Mouse (Mus musculus): ENCODE measurements at regions not wholly inside any gene's neighbourhood (a gene's known extent, or its start where the extent isn't known, plus 50 kb on each side); places are given as distances from the start of the nearest gene placed in this dataset.
"Not testable (repeated sequence)": the region's sequence is repeated elsewhere in the genome, so short reads cannot be mapped to it uniquely, and the experiment has no call there.

GRCm38 (mm10) chr6:68835186-68835585, 1299.6 kb upstream of the Tacstd2 start:
- Histone ChIP-seq H3K36me3 (ENCODE audit: control insufficient read depth, insufficient read depth, low read length) (no peaks in the 10 kb centered on the region), H3K4me1 (replicated peaks; ENCODE audit: control insufficient read depth, insufficient read depth, low read length) (no peaks in the 10 kb centered on the region), H3K27ac (ENCODE audit: control insufficient read depth, insufficient read depth, low read length) (no peak overlapping the region), H3K4me3 (ENCODE audit: control insufficient read depth, insufficient read depth, low read length) (no peak overlapping the region), H3K27me3 (ENCODE audit: control insufficient read depth, insufficient read depth, low read length) (no peaks in the 10 kb centered on the region)
- no peak for DNase-seq
- TF ChIP-seq POLR2A (IDR thresholded peaks at IDR 0.05; ENCODE audit: control insufficient read depth, extremely low read depth, insufficient read depth, low read length, poor library complexity) (no peak), CTCF (IDR thresholded peaks at IDR 0.05; ENCODE audit: borderline replicate concordance, control insufficient read depth, extremely low read depth, insufficient read depth, low read length, poor library complexity) (no peak)
- 61% methylated on average over 1 of the region's 1 CpGs for WGBS

- H3K4me3 ChIP-seq (ENCODE audit: control insufficient read depth, insufficient read depth, low read length), result no peak overlapping the region
- H3K36me3 ChIP-seq (ENCODE audit: control insufficient read depth, insufficient read depth, low read length), result no peaks in the 10 kb centered on the region
- TF ChIP-seq POLR2A (IDR thresholded peaks at IDR 0.05; ENCODE audit: control insufficient read depth, extremely low read depth, insufficient read depth, low read length, poor library complexity) (no peak), CTCF (IDR thresholded peaks at IDR 0.05; ENCODE audit: borderline replicate concordance, control insufficient read depth, extremely low read depth, insufficient read depth, low read length, poor library complexity) (no peak)
- 77% methylated on average over 4 of the region's 4 CpGs for WGBS
- no peaks in the 10 kb centered on the region for H3K27me3 ChIP-seq (ENCODE audit: control insufficient read depth, insufficient read depth, low read length)
- H3K27ac ChIP-seq (ENCODE audit: control insufficient read depth, insufficient read depth, low read length), result no peak overlapping the region
- no peaks in the 10 kb centered on the region for H3K4me1 ChIP-seq (replicated peaks; ENCODE audit: control insufficient read depth, insufficient read depth, low read length)
- no peak for DNase-seq
These were observed 1299.0 kb upstream of the Tacstd2 start for GRCm38 (mm10) chr6:68834633-68835032.

GRCm38 (mm10) chr6:68828460-68828859, 1292.9 kb upstream of the Tacstd2 start:
- WGBS, result 100% methylated on average over 1 of the region's 1 CpGs
- DNase-seq; H3K36me3 ChIP-seq (ENCODE audit: control insufficient read depth, insufficient read depth, low read length): not testable (repeated sequence)

GRCm38 (mm10) chr6:68813346-68813745, 1277.8 kb upstream of the Tacstd2 start:
- Histone ChIP-seq H3K4me1 (replicated peaks; ENCODE audit: control insufficient read depth, insufficient read depth, low read length) (no peaks in the 10 kb centered on the region), H3K4me3 (ENCODE audit: control insufficient read depth, insufficient read depth, low read length) (no peak overlapping the region), H3K27ac (ENCODE audit: control insufficient read depth, insufficient read depth, low read length) (no peak overlapping the region), H3K27me3 (ENCODE audit: control insufficient read depth, insufficient read depth, low read length) (no peaks in the 10 kb centered on the region), H3K36me3 (ENCODE audit: control insufficient read depth, insufficient read depth, low read length) (no peaks in the 10 kb centered on the region)
- no peak for DNase-seq
- no peak for TF ChIP-seq CTCF (IDR thresholded peaks at IDR 0.05; ENCODE audit: borderline replicate concordance, control insufficient read depth, extremely low read depth, insufficient read depth, low read length, poor library complexity)
- TF ChIP-seq POLR2A (IDR thresholded peaks at IDR 0.05; ENCODE audit: control insufficient read depth, extremely low read depth, insufficient read depth, low read length, poor library complexity), result no peak
- WGBS, result 82% methylated on average over 3 of the region's 3 CpGs

More at GRCm38 (mm10) chr6:68828460-68828859, 1292.9 kb upstream of the Tacstd2 start:
- not testable (repeated sequence) for H3K27me3 ChIP-seq (ENCODE audit: control insufficient read depth, insufficient read depth, low read length); H3K4me1 ChIP-seq (replicated peaks; ENCODE audit: control insufficient read depth, insufficient read depth, low read length); H3K4me3 ChIP-seq (ENCODE audit: control insufficient read depth, insufficient read depth, low read length); H3K27ac ChIP-seq (ENCODE audit: control insufficient read depth, insufficient read depth, low read length)

- H3K27ac ChIP-seq (ENCODE audit: control insufficient read depth, insufficient read depth, low read length); H3K36me3 ChIP-seq (ENCODE audit: control insufficient read depth, insufficient read depth, low read length): not testable (repeated sequence)
- 92% methylated on average over 19 of the region's 19 CpGs for WGBS
These were observed 1263.6 kb upstream of the Tacstd2 start for GRCm38 (mm10) chr6:68799205-68799604.

GRCm38 (mm10) chr6:68771507-68771906, 1235.9 kb upstream of the Tacstd2 start:
- Histone ChIP-seq H3K27me3 (ENCODE audit: control insufficient read depth, insufficient read depth, low read length) (no peaks in the 10 kb centered on the region), H3K4me1 (replicated peaks; ENCODE audit: control insufficient read depth, insufficient read depth, low read length) (no peaks in the 10 kb centered on the region), H3K4me3 (ENCODE audit: control insufficient read depth, insufficient read depth, low read length) (no peak overlapping the region), H3K36me3 (ENCODE audit: control insufficient read depth, insufficient read depth, low read length) (no peaks in the 10 kb centered on the region), H3K27ac (ENCODE audit: control insufficient read depth, insufficient read depth, low read length) (no peak overlapping the region)
- DNase-seq, result no peak
- 84% methylated on average over 2 of the region's 2 CpGs for WGBS
- no peak for TF ChIP-seq CTCF (IDR thresholded peaks at IDR 0.05; ENCODE audit: borderline replicate concordance, control insufficient read depth, extremely low read depth, insufficient read depth, low read length, poor library complexity)
- TF ChIP-seq POLR2A (IDR thresholded peaks at IDR 0.05; ENCODE audit: control insufficient read depth, extremely low read depth, insufficient read depth, low read length, poor library complexity), result no peak

More at GRCm38 (mm10) chr6:68799205-68799604, 1263.6 kb upstream of the Tacstd2 start:
- H3K4me3 ChIP-seq (ENCODE audit: control insufficient read depth, insufficient read depth, low read length); H3K4me1 ChIP-seq (replicated peaks; ENCODE audit: control insufficient read depth, insufficient read depth, low read length); H3K27me3 ChIP-seq (ENCODE audit: control insufficient read depth, insufficient read depth, low read length); DNase-seq: not testable (repeated sequence)

GRCm38 (mm10) chr6:68750451-68750850, 1214.9 kb upstream of the Tacstd2 start:
- H3K4me3 ChIP-seq (ENCODE audit: control insufficient read depth, insufficient read depth, low read length), result no peak overlapping the region
- no peaks in the 10 kb centered on the region for H3K27me3 ChIP-seq (ENCODE audit: control insufficient read depth, insufficient read depth, low read length)
- DNase-seq, result no peak
- no peaks in the 10 kb centered on the region for H3K36me3 ChIP-seq (ENCODE audit: control insufficient read depth, insufficient read depth, low read length)
- H3K27ac ChIP-seq (ENCODE audit: control insufficient read depth, insufficient read depth, low read length), result no peak overlapping the region
- WGBS, result 95% methylated on average over 1 of the region's 1 CpGs
- no peaks in the 10 kb centered on the region for H3K4me1 ChIP-seq (replicated peaks; ENCODE audit: control insufficient read depth, insufficient read depth, low read length)
- no peak for TF ChIP-seq CTCF (IDR thresholded peaks at IDR 0.05; ENCODE audit: borderline replicate concordance, control insufficient read depth, extremely low read depth, insufficient read depth, low read length, poor library complexity)
- no peak for TF ChIP-seq POLR2A (IDR thresholded peaks at IDR 0.05; ENCODE audit: control insufficient read depth, extremely low read depth, insufficient read depth, low read length, poor library complexity)
